Mouse (Mus musculus) bone marrow macrophage, adult 2 months (primary cell): ENCODE measurements at regions not wholly inside any gene's neighbourhood (a gene's known extent, or its start where the extent isn't known, plus 50 kb on each side); places are given as distances from the start of the nearest gene placed in this dataset.

Experiments used
- H3K27ac ChIP-seq: 2 replicates; pipeline ENCODE4 v1.5.1; 2012; ENCODE audit warnings: low read depth, low read length; ENCODE audit not compliant: insufficient read depth
- H3K4me1 ChIP-seq: 2 replicates; pipeline ENCODE4 v1.6.1; 2012; ENCODE audit warnings: low read length; ENCODE audit not compliant: control insufficient read depth, insufficient read depth
- H3K4me3 ChIP-seq: 2 replicates; pipeline ENCODE4 v1.5.1; 2012; ENCODE audit warnings: mild to moderate bottlenecking, low read length, moderate library complexity; ENCODE audit not compliant: insufficient read depth
- CTCF ChIP-seq: IDR thresholded peaks from 2 replicates; pipeline ENCODE4 v1.5.1; 2012; ENCODE audit warnings: low read depth, mild to moderate bottlenecking, low read length, moderate library complexity
- POLR2A ChIP-seq: IDR thresholded peaks from 2 replicates; pipeline ENCODE4 v1.6.1; 2012; ENCODE audit warnings: mild to moderate bottlenecking, low read depth, low read length, borderline replicate concordance

GRCm38 (mm10) chr5:119588340-119589272 is 81.9 kb upstream of the Tbx3 start:
- Histone ChIP-seq H3K4me1 (no peaks in the 10 kb centered on the region), H3K27ac (no peak overlapping the region), H3K4me3 (no peak overlapping the region)
- TF ChIP-seq POLR2A (no peak), CTCF (no peak)

GRCm38 (mm10) chr5:119591271-119591670 is 79.2 kb upstream of the Tbx3 start:
- no peak overlapping the region for H3K4me3 ChIP-seq
- H3K27ac ChIP-seq, result no peak overlapping the region
- no peaks in the 10 kb centered on the region for H3K4me1 ChIP-seq
- TF ChIP-seq CTCF, result no peak

- no peaks in the 10 kb centered on the region for H3K4me1 ChIP-seq
- no peak overlapping the region for H3K27ac ChIP-seq
- no peak overlapping the region for H3K4me3 ChIP-seq
- TF ChIP-seq POLR2A (no peak), CTCF (no peak)
Measured at GRCm38 (mm10) chr5:119592891-119593290, 77.6 kb upstream of the Tbx3 start.

GRCm38 (mm10) chr5:119594541-119594940 is 75.9 kb upstream of the Tbx3 start:
- TF ChIP-seq CTCF (no peak), POLR2A (no peak)
- no peak overlapping the region for H3K27ac ChIP-seq
- H3K4me3 ChIP-seq, result no peak overlapping the region
- no peaks in the 10 kb centered on the region for H3K4me1 ChIP-seq

DNA sequence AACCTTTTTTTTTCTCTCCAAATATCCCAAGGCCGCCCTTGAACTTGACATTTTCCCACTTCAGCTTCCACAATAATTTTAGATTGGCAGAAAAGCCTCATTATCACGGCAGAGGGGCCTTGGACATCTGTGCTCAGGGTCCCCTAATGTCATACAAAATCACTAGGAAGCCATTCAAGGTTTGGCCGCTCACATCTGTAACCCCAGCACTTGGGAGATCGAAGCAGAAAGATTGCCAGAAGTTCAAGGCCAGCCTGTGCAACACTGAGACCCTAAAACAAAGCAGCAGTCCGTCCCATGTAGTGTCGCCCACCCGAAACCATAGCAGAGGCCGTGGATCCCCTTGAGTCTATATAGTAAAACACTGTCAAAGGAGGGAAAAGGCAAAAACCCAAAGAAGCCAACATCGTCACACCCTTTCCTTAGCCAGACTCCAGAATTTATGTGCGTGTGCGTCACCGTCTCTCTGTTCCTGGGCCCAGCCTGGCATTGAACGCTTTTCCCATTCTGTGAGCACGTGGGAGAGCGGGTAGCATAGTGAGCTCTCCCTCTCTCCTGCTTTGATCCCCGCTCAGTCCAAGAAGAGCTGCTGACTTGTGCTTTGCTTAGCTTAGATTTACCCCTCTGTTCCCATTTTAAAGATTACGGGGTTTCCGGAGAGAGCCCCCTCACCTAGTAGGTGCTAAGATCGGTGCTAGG is 74.0 kb upstream of the Tbx3 start:
- no peak overlapping the region for H3K27ac ChIP-seq
- H3K4me3 ChIP-seq, result no peak overlapping the region
- TF ChIP-seq POLR2A, result no peak
- no peak for TF ChIP-seq CTCF
- no peaks in the 10 kb centered on the region for H3K4me1 ChIP-seq

DNA sequence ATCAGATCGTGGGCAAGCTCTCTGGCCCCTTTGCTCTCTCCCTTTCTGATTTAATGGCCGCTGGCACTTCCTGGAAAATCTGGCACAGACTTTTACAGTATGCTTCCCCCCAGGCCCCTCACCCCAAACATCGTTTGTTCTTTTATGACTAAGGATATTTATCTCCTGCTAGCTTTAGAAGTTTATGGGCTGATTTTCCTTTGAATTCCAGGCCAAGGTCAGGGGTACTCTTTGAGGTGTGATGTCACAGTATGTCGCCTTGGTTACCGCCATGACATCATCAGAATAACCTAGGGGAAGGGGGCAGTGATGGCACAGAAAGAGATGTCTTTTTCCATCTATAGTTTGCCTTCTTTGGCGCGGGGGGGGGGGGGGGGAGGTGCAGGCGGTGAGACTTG is 73.5 kb upstream of the Tbx3 start:
- Histone ChIP-seq H3K4me1 (no peaks in the 10 kb centered on the region), H3K4me3 (no peak overlapping the region), H3K27ac (no peak overlapping the region)
- TF ChIP-seq CTCF, result no peak
- TF ChIP-seq POLR2A, result no peak

DNA sequence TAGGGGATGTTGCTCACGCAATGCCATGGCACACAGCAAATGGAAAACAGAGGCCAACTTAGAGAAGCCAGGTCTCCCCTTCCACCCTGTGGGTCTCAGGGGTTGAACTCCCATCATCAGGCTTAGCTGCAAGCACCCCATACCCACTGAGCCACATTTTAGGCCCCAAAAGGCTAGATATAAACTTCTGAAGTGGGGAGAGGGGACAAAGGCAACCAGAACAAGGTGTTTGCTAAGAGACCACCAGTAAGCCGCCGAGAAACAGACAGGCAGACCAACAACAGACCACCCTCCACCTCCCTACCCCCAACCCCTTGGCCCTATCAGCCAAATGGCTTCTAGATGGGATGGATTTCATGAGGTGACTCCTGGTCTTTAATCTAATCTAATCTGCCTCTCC is 72.9 kb upstream of the Tbx3 start:
- Histone ChIP-seq H3K4me1 (no peaks in the 10 kb centered on the region), H3K27ac (no peak overlapping the region), H3K4me3 (no peak overlapping the region)
- no peak for TF ChIP-seq POLR2A
- TF ChIP-seq CTCF, result no peak

- Histone ChIP-seq H3K4me1 (no peaks in the 10 kb centered on the region), H3K27ac (no peak overlapping the region), H3K4me3 (no peak overlapping the region)
- no peak for TF ChIP-seq CTCF
- no peak for TF ChIP-seq POLR2A
Measured at GRCm38 (mm10) chr5:119598166-119598565, 72.3 kb upstream of the Tbx3 start.

DNA sequence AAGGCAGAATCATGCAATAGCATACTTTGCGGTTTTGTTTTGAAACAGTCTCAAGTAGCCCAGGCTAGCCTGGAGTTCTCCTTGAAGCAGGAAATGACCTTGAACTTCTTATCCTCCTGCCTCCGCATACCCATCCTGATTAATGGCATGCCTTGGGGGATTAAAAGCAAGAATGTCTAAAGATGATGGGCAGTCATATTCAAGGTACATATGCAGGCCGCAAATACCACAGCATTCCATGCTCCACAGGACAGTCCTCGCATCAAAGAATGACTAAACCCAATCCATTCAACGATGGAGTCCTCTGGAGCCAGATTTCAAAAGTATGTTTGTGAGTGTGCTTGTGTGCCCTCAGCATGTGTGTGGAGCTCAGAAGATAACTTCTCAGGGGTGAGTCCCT is 69.1 kb upstream of the Tbx3 start:
- no peak overlapping the region for H3K4me3 ChIP-seq
- H3K27ac ChIP-seq, result no peak overlapping the region
- H3K4me1 ChIP-seq, result no peaks in the 10 kb centered on the region
- TF ChIP-seq CTCF, result no peak
- TF ChIP-seq POLR2A, result no peak

DNA sequence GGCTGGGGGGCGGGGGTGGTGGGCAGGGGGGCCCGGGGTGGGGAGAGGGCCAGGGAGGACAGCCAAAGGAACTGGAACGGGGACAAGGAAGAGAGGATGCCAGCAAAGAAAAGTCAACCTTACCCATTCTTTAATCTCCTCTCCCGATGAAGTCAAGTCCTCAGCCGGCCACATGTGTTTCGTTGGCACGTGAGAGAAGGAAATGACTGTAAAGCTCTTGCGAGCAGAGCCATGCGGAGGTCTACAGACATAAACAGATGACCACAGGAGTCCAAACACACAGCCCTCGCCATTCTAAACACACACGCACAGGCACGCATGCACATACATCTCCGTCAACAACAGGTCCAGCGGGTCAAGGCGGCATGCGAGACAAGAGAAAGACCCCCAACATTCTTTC is 68.5 kb upstream of the Tbx3 start:
- Histone ChIP-seq H3K4me1 (no peaks in the 10 kb centered on the region), H3K4me3 (no peak overlapping the region), H3K27ac (no peak overlapping the region)
- TF ChIP-seq CTCF (no peak), POLR2A (no peak)
